Mouse (Mus musculus): ENCODE results near the gene Thbs2.

DNA sequence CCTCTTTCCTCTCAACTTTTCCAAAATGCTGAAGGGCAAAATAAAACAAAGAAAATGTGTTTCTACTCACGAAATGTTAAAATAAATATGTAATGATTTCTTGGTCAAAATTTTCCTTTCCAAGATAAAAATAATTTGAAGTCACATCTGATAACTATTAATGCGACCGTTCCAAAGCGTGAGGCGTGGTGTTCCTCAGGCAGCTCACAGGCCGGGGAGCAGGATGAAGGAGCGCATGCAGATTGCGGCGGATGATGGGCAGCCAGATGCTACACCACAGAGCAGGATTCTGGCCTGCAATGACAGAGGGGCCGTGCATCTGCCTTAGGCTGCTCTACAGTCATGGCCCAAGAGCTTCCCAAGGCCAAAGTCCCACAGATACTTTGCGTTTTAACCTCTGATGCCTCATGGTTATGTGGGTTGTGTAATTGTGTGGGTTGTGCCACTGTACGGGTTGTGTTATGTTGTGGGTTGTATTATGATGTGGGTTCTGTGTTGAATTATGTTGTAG is 66.2 kb downstream of the Thbs2 start:
- TF ChIP-seq POLR2A (IDR thresholded peaks at IDR 0.05; ENCODE audit: borderline replicate concordance, insufficient read depth, low read length) (no peak), CTCF (IDR thresholded peaks at IDR 0.05; ENCODE audit: borderline replicate concordance, insufficient read depth, low read depth, low read length) (no peak)

All from cerebellum, adult 2 months (tissue).